ENCODE assay signal across 9 mouse cellular contexts in genomic region chr12:56612349-56612735, GRCm38 (mm10). TPM values are rescaled to one million over a fixed set of nuclear protein-coding genes. Genes with fewer than 3 reads are reported as not detected.
DNase-seq lines count a peak whose midpoint lies in the region; ATAC-seq and TF ChIP-seq lines count a peak whose summit lies in the region.
"Had no signal": no experiment of that assay in that cellular context is flagged by ENCODE, and none has a peak within 500 bp of the region (broad histone marks: within the 10 kb centered on the region; RNA-seq: fewer than 3 reads in every experiment).

No protein-coding gene starts in this region.

- TF ChIP-seq POLR2A in testis, adult 2 months (IDR thresholded peaks at IDR 0.05; ENCODE audit: control insufficient read depth, low read depth, low read length), result no peak

- WGBS in hindbrain, embryonic 11.5 days, result 0% methylated on average over 10 of the region's 10 CpGs
- under 1% methylated on average over 10 of the region's 10 CpGs for WGBS in midbrain, embryonic 10.5 days

- no peaks in the 10 kb centered on the region for H3K36me3 ChIP-seq in testis, adult 2 months (ENCODE audit: control insufficient read depth, insufficient read depth, low read length)
- no peaks in the 10 kb centered on the region for H3K36me3 ChIP-seq in hindbrain, embryonic 11.5 days (ENCODE audit: control insufficient read depth, insufficient read depth, low read length)
- H3K36me3 ChIP-seq in midbrain, embryonic 10.5 days, result no peaks in the 10 kb centered on the region

- H3K27me3 ChIP-seq in testis, adult 2 months (ENCODE audit: control insufficient read depth, insufficient read depth, low read length), result peaks cover 14% of the 10 kb centered on the region
- peaks cover 92% of the 10 kb centered on the region for H3K27me3 ChIP-seq in hindbrain, embryonic 11.5 days (ENCODE audit: control insufficient read depth, insufficient read depth, low read length)
- peaks cover 100% of the 10 kb centered on the region for H3K27me3 ChIP-seq in midbrain, embryonic 10.5 days (ENCODE audit: low read depth, poor library complexity, severe bottlenecking)

- H3K4me3 ChIP-seq in testis, adult 2 months (ENCODE audit: control insufficient read depth, low read depth, low read length), result peak overlapping the region; percentile 78
- 0 out of 2 replicates have a peak overlapping the region, but pooled peaks have one; percentile 16 for H3K4me3 ChIP-seq in hindbrain, embryonic 11.5 days (ENCODE audit: low read depth, low read length)
- peak overlapping the region; percentile 52 for H3K4me3 ChIP-seq in midbrain, embryonic 10.5 days

- H3K4me1 ChIP-seq in testis, adult 2 months (ENCODE audit: control insufficient read depth, insufficient read depth, low read length), result peaks cover 19% of the 10 kb centered on the region
- H3K4me1 ChIP-seq in hindbrain, embryonic 11.5 days (replicated peaks; ENCODE audit: control insufficient read depth, insufficient read depth, low read length), result no peaks in the 10 kb centered on the region
- peaks cover 70% of the 10 kb centered on the region for H3K4me1 ChIP-seq in midbrain, embryonic 10.5 days

- no peak overlapping the region for H3K4me2 ChIP-seq in hindbrain, embryonic 11.5 days (replicated peaks; ENCODE audit: low read depth, low read length)

- no peak overlapping the region for H3K9ac ChIP-seq in hindbrain, embryonic 11.5 days (ENCODE audit: low read depth, low read length)

- DNase-seq in testis, postnatal 10 days (ENCODE audit: low spot score), result no peak
- peak; percentile 52 for DNase-seq in hindbrain, embryonic 11.5 days (ENCODE audit: low spot score)
- no peak for DNase-seq in midbrain, embryonic 10.5 days (ENCODE audit: low spot score)
- no peak for DNase-seq in thymus, postnatal 36 days
- no peak for DNase-seq in right cerebral cortex, postnatal 25 days
- DNase-seq in layer of hippocampus, postnatal 25 days (ENCODE audit: extremely low spot score in 1 of 2, low spot score in 1 of 2), result no peak
- DNase-seq: kidney, adult 2 months had no signal

- no peak for ATAC-seq in hindbrain, embryonic 11.5 days (ENCODE audit: low FRiP score)

- no peak for TF ChIP-seq CTCF in testis, adult 2 months (IDR thresholded peaks at IDR 0.05; ENCODE audit: control insufficient read depth, insufficient read depth, insufficient replicate concordance, low read depth, low read length)

- no peaks in the 10 kb centered on the region for H3K9me3 ChIP-seq in hindbrain, embryonic 11.5 days (ENCODE audit: control insufficient read depth, low read length)
- no peaks in the 10 kb centered on the region for H3K9me3 ChIP-seq in midbrain, embryonic 10.5 days (replicated peaks)

- no peak overlapping the region for H3K27ac ChIP-seq in testis, adult 2 months (ENCODE audit: control insufficient read depth, insufficient read depth, low read depth, low read length)
- no peak overlapping the region for H3K27ac ChIP-seq in hindbrain, embryonic 11.5 days (ENCODE audit: low read depth, low read length)
- H3K27ac ChIP-seq in midbrain, embryonic 10.5 days (replicated peaks), result peak overlapping the region; percentile 76

RNA-seq across cellular contexts. Expression of gene Nkx2-9, which starts 0.7 kb away (rescaled TPM):
- polyA plus RNA-seq in testis, adult 2 months (2012; rRNA removed), result 0.14 and 0.37 TPM in 2 replicates
- polyA plus RNA-seq in hindbrain, embryonic 11.5 days (2014; fragmentation: Nextera tagmentation; extraction: Ambion mirVana), result 1.0 and 1.7 TPM in 2 replicates
- 24.8 and 28.3 TPM in 2 replicates for polyA plus RNA-seq in midbrain, embryonic 10.5 days (2016; fragmentation: Nextera tagmentation; extraction: Ambion mirVana)
- total RNA-seq in layer of hippocampus, postnatal 25 days (2021), result not detected
- polyA plus RNA-seq: kidney, adult 2 months; liver, embryonic 16.5 days had no signal

Comparison
In these comparisons a context has a peak if more than half of its experiments do, and no peak if none do; other contexts are left out.
1. H3K4me3 ChIP-seq: peak in every context shown above with its lines; median percentile 78 in testis, adult 2 months; 52 in midbrain, embryonic 10.5 days; 16 in hindbrain, embryonic 11.5 days.